Mouse (Mus musculus) heart, postnatal 0 days (tissue): ENCODE measurements around the gene Gm45716.

Source experiments
- CTCF ChIP-seq: IDR thresholded peaks from 2 replicates; pipeline ENCODE4 v1.5.1; 2016; ENCODE audit warnings: antibody characterized with exemption, control low read depth, low read depth
- EP300 ChIP-seq: IDR thresholded peaks from 2 replicates; pipeline ENCODE4 v1.6.1; 2016; ENCODE audit warnings: antibody characterized with exemption, low read depth

GRCm38 (mm10) chr11:90284623-90285022 lies 97.1 kb downstream of the Gm45716 start:
- TF ChIP-seq CTCF (no peak), EP300 (no peak)
